Mouse (Mus musculus) MEL (cell line): ENCODE results near the gene Gckr. TPM values are rescaled to one million over a fixed set of nuclear protein-coding genes. Genes with fewer than 3 reads are reported as not detected.

Source experiments
- DNase-seq: peaks from one replicate; pipeline ENCODE4 v3.0.0; 2011; ENCODE audit warnings: low read depth, low spot score
- H3K27ac ChIP-seq: 2 replicates; pipeline ENCODE4 v1.5.1; 2012; ENCODE audit warnings: low read depth, mild to moderate bottlenecking, control low read depth, low read length, moderate library complexity; ENCODE audit not compliant: control insufficient read depth
- H3K27me3 ChIP-seq, 2 experiments: fragments of 150-350 bp in 1 of 2; sonication (generic) in 1 of 2; 2 replicates each; pipeline ENCODE4 v1.6.1; 2012; ENCODE audit warnings: low read length in 2 of 2, mild to moderate bottlenecking in 2 of 2, improper control_type of control experiment in 1 of 2, moderate library complexity in 1 of 2; ENCODE audit not compliant: insufficient read depth in 2 of 2, control insufficient read depth in 1 of 2
- H3K36me3 ChIP-seq, 2 experiments: 2 replicates each; pipeline ENCODE4 v1.6.1; 2012 to 2014; ENCODE audit warnings: low read length in 2 of 2, improper control_type of control experiment in 1 of 2, inconsistent platforms in 1 of 2, mild to moderate bottlenecking in 1 of 2; ENCODE audit not compliant: insufficient read depth in 2 of 2, control insufficient read depth in 1 of 2
- H3K4me1 ChIP-seq, 2 experiments: fragments of 150-350 bp in 1 of 2; sonication (generic) in 1 of 2; 2 replicates each; pipeline ENCODE4 v1.6.1; 2012; ENCODE audit warnings: low read length in 2 of 2, improper control_type of control experiment in 1 of 2, mild to moderate bottlenecking in 1 of 2; ENCODE audit not compliant: insufficient read depth in 2 of 2, control insufficient read depth in 1 of 2
- H3K4me3 ChIP-seq, 2 experiments: fragments of 150-350 bp in 1 of 2; sonication (generic) in 1 of 2; 2 replicates each; pipeline ENCODE4 v1.5.1; 2012; ENCODE audit warnings: low read depth in 2 of 2, low read length in 2 of 2, mild to moderate bottlenecking in 2 of 2, moderate library complexity in 2 of 2, control low read depth in 1 of 2, improper control_type of control experiment in 1 of 2; ENCODE audit not compliant: control insufficient read depth in 1 of 2, insufficient read depth in 1 of 2
- H3K79me2 ChIP-seq: 2 replicates; pipeline ENCODE4 v1.6.1; 2012; ENCODE audit warnings: mild to moderate bottlenecking, low read length, moderate library complexity; ENCODE audit not compliant: control insufficient read depth, poor library complexity, insufficient read depth
- H3K9ac ChIP-seq: 2 replicates; pipeline ENCODE4 v1.6.1; 2012; ENCODE audit warnings: low read depth, mild to moderate bottlenecking, control low read depth, low read length, moderate library complexity; ENCODE audit not compliant: control insufficient read depth, poor library complexity, severe bottlenecking
- H3K9me3 ChIP-seq: fragments of 150-350 bp; sonication (generic); replicated peaks from 2 replicates; pipeline ENCODE4 v1.6.1; 2012; ENCODE audit warnings: mild to moderate bottlenecking, low read length, improper control_type of control experiment, moderate library complexity; ENCODE audit not compliant: insufficient read depth
- BHLHE40 ChIP-seq: IDR thresholded peaks from 2 replicates; pipeline ENCODE4 v1.6.1; 2012; ENCODE audit warnings: low read depth, mild to moderate bottlenecking, inconsistent platforms, low read length, improper control_type of control experiment, borderline replicate concordance
- E2F4 ChIP-seq: IDR thresholded peaks from 2 replicates; pipeline ENCODE4 v1.6.1; 2011; ENCODE audit warnings: low read depth, low read length, improper control_type of control experiment, borderline replicate concordance
- EP300 ChIP-seq, 2 experiments: IDR thresholded peaks; 2 replicates each; pipeline ENCODE4 v1.6.1; 2011; ENCODE audit warnings: improper control_type of control experiment in 2 of 2, low read length in 2 of 2, low read depth in 1 of 2, mild to moderate bottlenecking in 1 of 2
- GATA1 ChIP-seq: IDR thresholded peaks from 2 replicates; pipeline ENCODE4 v1.6.1; 2011; ENCODE audit warnings: low read depth, low read length, improper control_type of control experiment
- MXI1 ChIP-seq: IDR thresholded peaks from 2 replicates; pipeline ENCODE4 v1.6.1; 2011; ENCODE audit warnings: mild to moderate bottlenecking, low read depth, low read length, improper control_type of control experiment
- SIN3A ChIP-seq: IDR thresholded peaks from 2 replicates; pipeline ENCODE4 v1.6.1; 2012; ENCODE audit warnings: low read length, improper control_type of control experiment, inconsistent platforms
- TCF12 ChIP-seq: IDR thresholded peaks from 2 replicates; pipeline ENCODE4 v1.6.1; 2014; ENCODE audit warnings: low read depth, mild to moderate bottlenecking, inconsistent platforms, low read length, improper control_type of control experiment, moderate library complexity
- UBTF ChIP-seq: IDR thresholded peaks from 2 replicates; pipeline ENCODE4 v1.6.1; 2012; ENCODE audit warnings: low read depth, mild to moderate bottlenecking, inconsistent platforms, low read length, improper control_type of control experiment, moderate library complexity, borderline replicate concordance; ENCODE audit not compliant: insufficient read depth
- USF1 ChIP-seq: IDR thresholded peaks from 2 replicates; pipeline ENCODE4 v1.6.1; 2014; ENCODE audit warnings: low read depth, mild to moderate bottlenecking, inconsistent platforms, low read length, improper control_type of control experiment, moderate library complexity
- ZC3H11A ChIP-seq: IDR thresholded peaks from 2 replicates; pipeline ENCODE4 v1.6.1; 2012; ENCODE audit warnings: low read depth, mild to moderate bottlenecking, inconsistent platforms, low read length, improper control_type of control experiment
- ZNF384 ChIP-seq: IDR thresholded peaks from 2 replicates; pipeline ENCODE4 v1.6.1; 2012; ENCODE audit warnings: low read depth, mild to moderate bottlenecking, inconsistent platforms, low read length, improper control_type of control experiment
- polyA plus RNA-seq, 2 experiments: library from polyadenylated mRNA; stranded (reverse) in 1 of 2; unstranded in 1 of 2; fragments of >175 nt in 1 of 2; fragments of >200 nt in 1 of 2; gene quantifications; 2 replicates each; pipeline versions ENCODE4 v1.2.1 to v1.2.4; 2012; ENCODE audit warnings: low replicate concordance in 2 of 2, low read depth in 1 of 2; ENCODE audit not compliant: insufficient read length in 2 of 2, insufficient read depth in 1 of 2, missing spikeins in 1 of 2
- total RNA-seq: library from RNA; depleted of rRNA; stranded (reverse); fragments of 300-350 nt; gene quantifications from 2 replicates; pipeline ENCODE4 v1.2.3, GENCODE M21; 2012

The Gckr gene
- total and polyA plus RNA-seq, 3 experiments: 0.04 to 0.19 TPM; not detected in 1

DNA sequence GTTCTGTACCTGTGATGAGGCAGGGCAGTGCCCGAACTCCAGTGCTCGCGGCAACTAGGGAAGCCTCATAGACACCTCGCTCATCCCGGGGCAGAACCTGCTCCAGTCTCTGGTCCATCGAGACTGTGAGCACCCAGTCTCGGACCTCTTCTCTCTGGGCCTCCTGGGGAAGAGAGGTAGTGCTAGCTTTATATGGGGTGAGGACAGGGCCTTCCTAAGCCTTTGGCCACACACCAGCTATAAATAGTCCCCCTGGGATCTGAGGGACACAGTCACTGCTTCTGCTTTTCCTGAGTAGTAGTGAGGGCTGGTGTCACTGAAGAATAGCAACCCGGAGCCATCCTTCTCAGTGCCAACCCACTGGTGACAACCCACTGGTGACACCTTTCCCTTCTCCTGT is 43.4 kb upstream of the Gckr start:
- H3K27ac ChIP-seq: no peak overlapping the region
- H3K4me1 ChIP-seq: no peaks in the 10 kb centered on the region
- H3K4me3 ChIP-seq: no peak overlapping the region
- H3K27me3 ChIP-seq: no peaks in the 10 kb centered on the region
- peaks cover 0 to 6% of the 10 kb centered on the region in 2 experiments; a peak in 2 of 4 replicates for H3K36me3 ChIP-seq
- no peak overlapping the region for H3K9ac ChIP-seq
- H3K79me2 ChIP-seq: no peaks in the 10 kb centered on the region
- no peak for DNase-seq
- H3K9me3 ChIP-seq: no peaks in the 10 kb centered on the region
- TF ChIP-seq USF1 (no peak), ZNF384 (no peak), TCF12 (no peak), MXI1 (no peak), ZC3H11A (no peak), GATA1 (no peak), EP300 (IDR thresholded peaks at IDR 0.05; ENCODE audit: low read depth in 1 of 2, low read length in 2 of 2) (no peak), SIN3A (no peak)

DNA sequence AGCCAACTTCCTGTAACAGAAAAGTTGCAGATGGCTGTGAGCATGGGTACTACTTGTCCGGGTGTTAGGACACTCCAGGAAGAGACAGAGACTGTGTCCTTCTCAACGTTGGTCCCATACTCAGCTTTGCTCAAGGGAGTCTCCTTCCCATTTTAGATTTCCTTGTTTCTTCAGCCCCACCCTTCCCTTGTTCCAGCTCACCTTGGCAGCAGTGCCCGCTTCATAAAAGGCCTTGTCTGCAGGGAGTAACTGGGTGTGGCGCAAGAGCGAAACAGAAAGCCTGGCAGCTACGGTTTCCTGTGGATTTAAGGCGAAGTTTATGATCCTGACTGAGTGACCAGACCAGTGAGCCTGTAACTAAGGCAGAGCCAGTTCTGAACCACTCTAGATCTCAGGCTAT is 42.8 kb upstream of the Gckr start:
- H3K36me3 ChIP-seq: no peaks in the 10 kb centered on the region; a peak in 1 of 4 replicates
- no peak overlapping the region for H3K9ac ChIP-seq
- no peaks in the 10 kb centered on the region for H3K4me1 ChIP-seq
- H3K79me2 ChIP-seq: no peaks in the 10 kb centered on the region
- H3K27me3 ChIP-seq: no peaks in the 10 kb centered on the region
- H3K9me3 ChIP-seq: no peaks in the 10 kb centered on the region
- H3K4me3 ChIP-seq: no peak overlapping the region
- H3K27ac ChIP-seq: no peak overlapping the region
- no peak for DNase-seq
- TF ChIP-seq TCF12 (no peak), BHLHE40 (no peak)

DNA sequence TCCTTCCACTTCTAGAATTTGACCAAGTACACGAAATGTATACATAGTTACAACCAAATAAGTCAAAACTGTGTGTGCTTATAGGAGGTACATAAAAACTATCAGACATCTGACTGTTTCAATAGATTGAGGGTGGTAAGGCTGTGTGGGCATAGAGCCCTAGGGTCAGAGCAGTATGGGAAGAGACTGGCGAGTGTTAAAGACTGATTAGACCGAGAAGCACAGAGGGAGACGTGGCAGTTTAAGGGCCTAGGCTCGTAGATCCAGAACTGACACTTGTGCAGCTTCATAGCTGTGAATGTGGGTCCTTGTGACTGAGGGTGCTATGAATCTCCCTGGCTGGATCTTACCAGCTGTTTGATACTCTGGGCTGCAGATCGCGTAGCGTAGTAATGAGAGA is 42.3 kb upstream of the Gckr start:
- Histone ChIP-seq H3K4me1 (no peaks in the 10 kb centered on the region), H3K27ac (no peak overlapping the region), H3K4me3 (no peak overlapping the region), H3K79me2 (no peaks in the 10 kb centered on the region), H3K9ac (no peak overlapping the region), H3K36me3 (no peaks in the 10 kb centered on the region; a peak in 1 of 4 replicates), H3K9me3 (no peaks in the 10 kb centered on the region), H3K27me3 (no peaks in the 10 kb centered on the region)
- DNase-seq: no peak
- no peak for TF ChIP-seq E2F4
- TF ChIP-seq UBTF: no peak
- no peak for TF ChIP-seq MXI1
